ENCODE assay signal across 13 mouse cellular contexts in the genomic region with DNA sequence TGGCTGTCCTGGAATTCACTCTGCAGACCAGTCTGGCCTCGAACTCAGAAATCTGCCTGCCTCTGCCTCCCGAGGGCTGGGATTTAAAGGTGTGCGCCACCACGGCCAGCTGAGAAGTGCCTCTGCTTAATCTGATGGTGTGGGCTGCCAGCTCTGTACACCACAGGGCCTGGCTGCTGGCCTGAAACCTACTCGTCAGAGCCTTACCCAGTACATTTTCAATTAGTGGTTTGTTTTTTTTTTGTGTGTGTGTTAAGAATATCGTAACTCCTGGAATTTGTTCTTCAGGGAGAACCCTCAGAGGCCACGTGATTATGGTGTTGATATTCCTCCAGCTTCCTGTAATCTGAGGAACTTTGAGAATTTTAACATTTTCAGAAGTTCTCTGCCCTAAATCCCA.
"Had no signal": no experiment of that assay in that cellular context is flagged by ENCODE, and none has a peak within 500 bp of the region (broad histone marks: within the 10 kb centered on the region; RNA-seq: fewer than 3 reads in every experiment).

No protein-coding gene starts in this region.

- H3K4me2 ChIP-seq: limb, embryonic 15.5 days; liver, embryonic 12.5 days; lung, embryonic 15.5 days; neural tube, embryonic 15.5 days had no signal

- H3K9ac ChIP-seq: limb, embryonic 15.5 days; liver, embryonic 12.5 days; lung, embryonic 15.5 days; neural tube, embryonic 15.5 days had no signal

- DNase-seq: layer of hippocampus, adult 9-11 months; layer of hippocampus, postnatal 36 days; midbrain, embryonic 14.5 days; right cerebral cortex, adult 18-20 months; thymus, postnatal 4 days had no signal

- H3K27ac ChIP-seq: limb, embryonic 15.5 days; liver, embryonic 12.5 days; lung, embryonic 15.5 days; midbrain, embryonic 10.5 days; neural tube, embryonic 15.5 days; stomach, postnatal 0 days had no signal

- H3K4me1 ChIP-seq: liver, embryonic 12.5 days; lung, embryonic 15.5 days; midbrain, embryonic 10.5 days; neural tube, embryonic 15.5 days had no signal

- H3K27me3 ChIP-seq: limb, embryonic 15.5 days; lung, embryonic 15.5 days; neural tube, embryonic 15.5 days had no signal

- ATAC-seq: intestine, embryonic 16.5 days had no signal

- H3K4me3 ChIP-seq: limb, embryonic 15.5 days; liver, embryonic 12.5 days; lung, embryonic 15.5 days; midbrain, embryonic 10.5 days; myocyte; neural tube, embryonic 15.5 days had no signal

- H3K9me3 ChIP-seq: limb, embryonic 15.5 days; liver, embryonic 12.5 days; lung, embryonic 15.5 days; midbrain, embryonic 10.5 days; neural tube, embryonic 15.5 days had no signal
